Comparison of ENCODE assay signal across 8 mouse cellular contexts in genomic region chr10:17722158-17722557, GRCm38 (mm10). TPM values are rescaled to one million over a fixed set of nuclear protein-coding genes. Genes with fewer than 3 reads are reported as not detected.
A peak's percentile ranks its signal among the peaks of the same experiment; 100 is the strongest.
DNase-seq lines count a peak whose midpoint lies in the region; ATAC-seq lines count a peak whose summit lies in the region.

No protein-coding gene starts in this region.

- peak overlapping the region; percentile 92 for H3K4me2 ChIP-seq in heart, embryonic 13.5 days
- peak overlapping the region; percentile 97 for H3K4me2 ChIP-seq in liver, embryonic 12.5 days
- H3K4me2 ChIP-seq in stomach, embryonic 16.5 days (ENCODE audit: low read depth, low read length), result peak overlapping the region; percentile 76

- peak; percentile 65; the same call in 1 of the 2 replicates for ATAC-seq in heart, embryonic 13.5 days (ENCODE audit: extremely low read depth, insufficient number of reproducible peaks, low FRiP score, low TSS enrichment)
- ATAC-seq in liver, embryonic 12.5 days, result peak; percentile 79
- ATAC-seq in stomach, embryonic 16.5 days (ENCODE audit: insufficient read depth, low FRiP score), result peak; percentile 86

- under 1% methylated on average over 24 of the region's 24 CpGs for WGBS in heart, embryonic 13.5 days
- WGBS in liver, embryonic 12.5 days (ENCODE audit: insufficient replicate concordance), result under 1% methylated on average over 24 of the region's 24 CpGs
- WGBS in stomach, embryonic 16.5 days, result under 1% methylated on average over 24 of the region's 24 CpGs

- H3K36me3 ChIP-seq in heart, embryonic 13.5 days, result peaks cover 3% of the 10 kb centered on the region
- H3K36me3 ChIP-seq in liver, embryonic 12.5 days, result peaks cover 17% of the 10 kb centered on the region; the same call in 1 of the 2 replicates
- H3K36me3 ChIP-seq in stomach, embryonic 16.5 days (ENCODE audit: control insufficient read depth, insufficient read depth, low read length), result no peaks in the 10 kb centered on the region

- no peaks in the 10 kb centered on the region for H3K9me3 ChIP-seq in heart, embryonic 13.5 days
- no peaks in the 10 kb centered on the region for H3K9me3 ChIP-seq in liver, embryonic 12.5 days (replicated peaks)
- H3K9me3 ChIP-seq in stomach, embryonic 16.5 days (replicated peaks; ENCODE audit: control insufficient read depth, low read length), result no peaks in the 10 kb centered on the region

- no peaks in the 10 kb centered on the region for H3K27me3 ChIP-seq in heart, embryonic 13.5 days (replicated peaks)
- no peaks in the 10 kb centered on the region for H3K27me3 ChIP-seq in liver, embryonic 12.5 days (replicated peaks)
- H3K27me3 ChIP-seq in stomach, embryonic 16.5 days (ENCODE audit: control insufficient read depth, insufficient read depth, low read length), result no peaks in the 10 kb centered on the region

- H3K4me1 ChIP-seq in brown adipose tissue, adult 24 weeks (ENCODE audit: control insufficient read depth, insufficient read depth, insufficient read length, low read length), result 0 out of 2 replicates have a peak, but pooled peaks cover 2% of the 10 kb centered on the region
- peaks cover 54% of the 10 kb centered on the region for H3K4me1 ChIP-seq in heart, embryonic 13.5 days
- peaks cover 69% of the 10 kb centered on the region for H3K4me1 ChIP-seq in liver, embryonic 12.5 days
- peaks cover 9% of the 10 kb centered on the region for H3K4me1 ChIP-seq in stomach, embryonic 16.5 days (ENCODE audit: control insufficient read depth, insufficient read depth, low read length)

- H3K27ac ChIP-seq in brown adipose tissue, adult 24 weeks (replicated peaks; ENCODE audit: low read depth, low read length), result peak overlapping the region; percentile 76
- peak overlapping the region; percentile 99 for H3K27ac ChIP-seq in heart, embryonic 13.5 days (replicated peaks)
- H3K27ac ChIP-seq in liver, embryonic 12.5 days, result peak overlapping the region; percentile 98
- peak overlapping the region; percentile 99 for H3K27ac ChIP-seq in stomach, embryonic 16.5 days (ENCODE audit: low read length)

- H3K9ac ChIP-seq in heart, embryonic 13.5 days, result peak overlapping the region; percentile 91
- peak overlapping the region; percentile 76 for H3K9ac ChIP-seq in liver, embryonic 12.5 days
- peak overlapping the region; percentile 85 for H3K9ac ChIP-seq in stomach, embryonic 16.5 days (ENCODE audit: low read length)

- peak; percentile 94 for DNase-seq in CD4-positive helper T cell, adult 2 months (ENCODE audit: low read depth, low spot score)
- DNase-seq in fat pad, adult 2 months (ENCODE audit: extremely low read depth, low read depth, low spot score), result peak; percentile 86
- DNase-seq in kidney, postnatal 10 days, result peak; percentile 97
- peak; percentile 94 for DNase-seq in neural tube, embryonic 10.5 days (ENCODE audit: extremely low spot score, low spot score)

- peak overlapping the region; percentile 81 for H3K4me3 ChIP-seq in brown adipose tissue, adult 24 weeks (ENCODE audit: insufficient read depth, low read depth, low read length)
- peak overlapping the region; percentile 90 for H3K4me3 ChIP-seq in heart, embryonic 13.5 days
- peak overlapping the region; percentile 91 for H3K4me3 ChIP-seq in liver, embryonic 12.5 days
- H3K4me3 ChIP-seq in stomach, embryonic 16.5 days (replicated peaks; ENCODE audit: low read length), result peak overlapping the region; percentile 64

RNA-seq across cellular contexts. Expression of gene Cited2, which starts 0.9 kb away (rescaled TPM):
- polyA plus RNA-seq in brown adipose tissue, adult 24 weeks (2012; ENCODE audit: insufficient read depth, insufficient read length, missing spikeins), result 12.4 and 14.9 TPM in 2 replicates
- 28.2 and 28.9 TPM in 2 replicates for polyA plus RNA-seq in heart, embryonic 13.5 days (2015; fragmentation: Nextera tagmentation; extraction: Ambion mirVana)
- 35.3 and 36.7 TPM in 2 replicates for polyA plus RNA-seq in liver, embryonic 12.5 days (2016; fragmentation: Nextera tagmentation; extraction: Ambion mirVana)
- polyA plus RNA-seq in stomach, embryonic 16.5 days (2015; fragmentation: Nextera tagmentation; extraction: Ambion mirVana), result 19.1 and 20.7 TPM in 2 replicates

Comparison
In these comparisons a context has a peak if more than half of its experiments do, and no peak if none do; other contexts are left out.
1. Peak in every context shown above with its lines: DNase-seq, ATAC-seq, H3K4me3 ChIP-seq and H3K27ac ChIP-seq.